Mouse (Mus musculus) kidney, adult 8-10 months (tissue): ENCODE data around the gene Bicc1.
A peak's percentile ranks its signal among the peaks of the same experiment; 100 is the strongest.
"Not testable (repeated sequence)": the region's sequence is repeated elsewhere in the genome, so short reads cannot be mapped to it uniquely, and the experiment has no call there.

ENCODE experiments used
- DNase-seq, 2 experiments: peaks; one replicate each; pipeline ENCODE4 v3.0.0; 2022

The Bicc1 gene

DNA sequence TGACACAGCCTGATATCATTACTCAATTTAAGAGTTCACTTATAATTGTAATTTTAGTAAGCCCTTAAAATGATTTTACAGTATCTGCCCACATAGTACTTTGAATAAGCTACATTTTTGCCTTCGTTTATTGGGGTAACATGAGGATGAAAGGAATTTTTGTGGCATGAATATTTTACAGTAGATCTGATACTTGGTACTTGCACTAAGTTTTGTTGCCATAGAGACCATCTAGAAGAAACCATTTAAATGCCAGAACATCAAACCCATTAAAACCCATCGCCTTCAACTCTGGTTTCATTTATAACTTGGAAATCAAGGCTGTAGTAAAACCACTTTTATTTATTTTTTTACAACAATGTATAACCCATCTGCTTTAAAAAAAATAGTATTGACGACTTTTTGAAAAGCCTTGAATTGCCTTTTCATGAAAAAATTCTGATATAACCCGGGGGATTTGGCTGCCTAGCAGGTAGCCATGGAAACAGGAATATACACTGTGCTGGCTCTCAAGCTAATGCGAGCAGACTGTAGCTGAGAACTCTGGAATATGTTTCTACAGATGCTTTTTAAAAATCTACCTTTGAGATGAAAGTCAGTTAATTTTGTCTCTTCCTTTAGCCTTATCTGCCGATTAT lies 165.9 kb downstream of the Bicc1 start:
- DNase-seq = no peak

- DNase-seq = no peak
Observed at GRCm38 (mm10) chr10:70987396-70987795, 172.1 kb downstream of the Bicc1 start.

GRCm38 (mm10) chr10:70983036-70983670 lies 176.3 kb downstream of the Bicc1 start:
- peak in 1 of 2 experiments; percentile 22 for DNase-seq

DNA sequence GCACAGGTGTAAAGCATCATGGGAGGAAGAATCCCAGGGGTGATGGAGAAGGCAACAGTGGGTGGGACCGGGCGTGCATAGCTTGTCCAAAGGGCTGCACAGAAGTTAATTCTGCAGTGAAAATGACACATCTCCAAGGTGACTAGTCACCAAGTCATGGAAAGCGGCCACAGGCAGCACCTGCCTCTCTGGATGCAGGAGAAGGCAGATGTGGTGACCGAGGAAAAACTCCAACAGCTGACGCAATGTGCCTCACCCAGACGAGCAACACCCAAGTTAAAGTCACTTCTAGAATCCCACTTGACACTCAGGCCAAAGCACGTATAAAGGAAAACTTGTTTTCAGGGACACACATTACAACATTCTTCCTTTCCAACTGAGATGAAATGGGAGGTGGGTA lies 177.3 kb downstream of the Bicc1 start:
- DNase-seq = no peak

DNA sequence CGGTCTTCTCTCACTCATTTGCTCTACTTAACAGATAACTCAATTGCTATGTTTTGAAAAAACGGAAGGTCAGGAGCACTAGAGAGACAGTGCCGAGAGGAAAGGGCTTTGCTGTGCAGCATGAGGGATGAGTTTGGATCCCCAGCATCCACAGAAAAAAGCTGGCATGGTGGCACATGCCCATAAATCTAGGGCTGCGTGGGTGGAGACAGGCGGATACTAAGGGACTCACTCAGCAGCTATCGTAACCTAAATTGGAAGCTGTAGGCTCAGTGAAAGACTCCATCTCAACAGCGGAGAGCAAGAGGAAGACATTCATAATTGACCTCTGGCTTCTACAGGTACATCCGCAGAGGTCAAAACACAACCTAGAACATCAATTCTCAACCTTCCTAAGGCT lies 179.8 kb downstream of the Bicc1 start:
- no peak for DNase-seq

DNA sequence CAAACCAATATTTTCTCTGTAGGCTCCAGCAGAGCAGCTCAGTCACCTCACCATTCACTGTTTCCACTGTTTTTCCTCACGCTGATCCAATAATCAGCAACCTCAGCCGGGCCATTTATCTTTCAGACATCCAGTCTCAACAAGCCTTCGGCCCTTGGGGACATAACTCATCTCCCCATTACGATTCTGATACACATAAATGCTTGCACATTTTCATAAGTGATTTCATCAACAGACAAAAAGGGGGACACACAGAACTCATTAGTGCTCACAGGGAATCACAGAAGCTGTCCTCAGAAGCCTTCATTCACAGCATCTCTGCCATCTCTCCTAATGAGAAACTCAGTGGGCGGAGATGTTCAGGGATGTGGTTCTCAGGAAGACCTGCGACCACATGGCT lies 182.4 kb downstream of the Bicc1 start:
- no peak for DNase-seq

DNA sequence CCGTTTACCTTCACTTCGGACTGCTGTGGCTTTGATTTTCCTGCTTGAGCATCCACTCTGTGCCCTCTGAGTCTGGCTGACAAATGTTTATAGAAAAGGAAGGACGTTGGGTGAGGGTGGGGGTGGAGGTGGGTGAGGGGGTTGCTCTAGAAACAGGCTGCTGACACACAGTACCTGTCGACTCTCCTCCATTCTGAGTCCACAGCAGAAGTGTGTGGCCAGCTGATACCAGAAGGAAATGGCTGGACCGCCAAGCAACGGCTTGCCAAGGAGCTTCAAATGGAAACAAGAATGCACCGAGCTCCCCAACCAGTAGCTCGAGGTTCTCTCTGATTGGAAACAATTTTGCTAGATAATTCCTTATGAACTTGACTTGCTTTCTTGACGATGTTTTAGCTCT lies 182.9 kb downstream of the Bicc1 start:
- no peak for DNase-seq

GRCm38 (mm10) chr10:70971156-70971555 lies 188.3 kb downstream of the Bicc1 start:
- DNase-seq = no peak

DNA sequence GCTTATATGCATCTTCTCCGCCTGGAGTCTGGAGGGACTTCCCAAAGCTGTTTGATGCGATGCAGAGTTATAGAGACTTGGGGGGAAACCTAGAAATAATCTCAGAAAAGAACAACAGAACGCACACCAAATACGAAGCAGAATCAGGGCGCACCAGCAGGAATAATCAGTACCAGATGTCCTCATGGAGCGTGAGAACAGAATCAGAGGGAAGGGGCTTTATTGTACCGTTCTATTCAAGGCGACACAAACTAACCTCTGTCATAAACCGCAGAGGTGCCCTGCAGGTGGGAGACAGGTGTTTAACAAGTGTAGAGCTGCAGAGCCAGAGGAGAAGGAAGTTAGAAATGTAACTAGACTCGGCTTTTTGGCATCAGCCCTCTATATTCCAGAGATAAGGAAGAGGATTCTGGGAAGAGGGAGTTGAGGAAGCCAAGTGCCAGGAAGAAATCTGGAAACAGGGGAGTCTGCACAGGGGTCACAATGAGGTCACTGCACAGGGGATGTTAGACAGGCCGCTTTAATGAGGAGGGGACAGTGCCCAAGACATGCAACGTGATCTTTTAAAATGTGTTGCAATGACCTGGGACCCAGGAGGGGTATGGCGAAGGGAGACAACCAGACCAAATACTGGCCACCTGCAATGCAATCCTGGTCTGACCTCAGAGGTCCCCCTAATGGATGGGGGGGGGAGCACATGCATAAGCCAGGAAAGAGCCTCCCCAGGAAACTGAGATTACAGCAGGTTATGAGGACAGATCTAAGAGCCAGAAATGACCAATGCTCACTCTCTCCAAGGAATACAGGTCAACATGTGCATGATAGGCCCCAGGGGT lies 190.4 kb downstream of the Bicc1 start:
- no peak for DNase-seq

DNA sequence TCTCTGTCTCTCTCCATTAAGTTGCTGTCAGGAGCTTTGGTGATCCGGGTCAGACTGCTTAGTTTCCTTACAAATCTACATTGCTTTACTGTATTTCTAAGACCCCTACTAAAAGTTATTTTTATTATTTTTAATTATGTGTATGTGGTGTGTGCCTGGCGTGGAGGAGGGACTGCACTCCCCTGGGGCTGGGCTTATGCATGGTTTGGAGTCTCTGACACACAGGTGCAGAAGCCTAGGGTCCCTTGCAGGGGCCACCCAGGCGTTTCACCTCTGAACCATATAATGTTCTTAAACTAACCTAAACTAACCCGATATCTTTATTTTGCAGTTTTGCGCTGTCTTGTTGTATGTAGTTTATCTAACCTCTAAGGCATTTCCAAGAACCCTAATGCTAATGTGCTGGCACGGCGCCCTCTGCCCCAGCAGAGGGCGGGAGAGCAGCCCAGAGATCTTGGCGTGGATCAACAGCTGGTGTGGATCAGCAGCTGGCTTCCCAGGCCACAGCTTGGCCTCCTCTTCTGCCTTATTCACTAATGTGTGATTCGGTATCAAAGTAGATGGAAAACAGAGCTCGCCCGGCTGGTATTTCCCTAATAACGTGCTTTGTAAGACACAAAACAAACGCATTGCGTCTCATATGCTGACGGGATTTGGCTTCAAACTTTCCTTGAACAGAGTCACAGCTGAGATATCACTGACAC lies 192.7 kb downstream of the Bicc1 start:
- peak; percentile 54 to 61 for DNase-seq

- no peak for DNase-seq
Observed at GRCm38 (mm10) chr10:70964706-70965105, 194.8 kb downstream of the Bicc1 start.

GRCm38 (mm10) chr10:70963599-70964193 lies 195.8 kb downstream of the Bicc1 start:
- DNase-seq = peak; percentile 19 to 37

DNA sequence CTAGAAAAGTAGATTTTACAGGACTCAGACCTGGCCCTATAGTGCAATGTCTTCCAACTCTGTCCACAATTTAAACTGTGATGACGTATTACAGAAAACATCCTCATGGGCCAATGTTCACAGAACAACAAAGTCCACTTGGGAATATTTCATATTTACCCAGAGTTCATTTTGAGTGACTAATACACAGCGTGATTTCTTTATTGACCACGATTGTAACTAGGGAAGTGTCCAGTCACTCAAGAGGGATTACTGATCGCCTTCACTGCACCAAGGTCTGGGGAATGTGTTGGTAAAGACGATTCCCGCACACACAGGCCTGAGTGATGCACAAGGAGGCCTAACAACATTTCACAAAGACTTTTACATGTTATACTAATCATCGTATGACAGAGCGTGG lies 197.9 kb downstream of the Bicc1 start:
- DNase-seq = no peak

GRCm38 (mm10) chr10:70960396-70960795 lies 199.1 kb downstream of the Bicc1 start:
- DNase-seq = not testable (repeated sequence)

GRCm38 (mm10) chr10:70952770-70953147 lies 206.7 kb downstream of the Bicc1 start:
- no peak for DNase-seq

- no peak for DNase-seq
Observed at GRCm38 (mm10) chr10:70952056-70952769, 207.3 kb downstream of the Bicc1 start.

DNA sequence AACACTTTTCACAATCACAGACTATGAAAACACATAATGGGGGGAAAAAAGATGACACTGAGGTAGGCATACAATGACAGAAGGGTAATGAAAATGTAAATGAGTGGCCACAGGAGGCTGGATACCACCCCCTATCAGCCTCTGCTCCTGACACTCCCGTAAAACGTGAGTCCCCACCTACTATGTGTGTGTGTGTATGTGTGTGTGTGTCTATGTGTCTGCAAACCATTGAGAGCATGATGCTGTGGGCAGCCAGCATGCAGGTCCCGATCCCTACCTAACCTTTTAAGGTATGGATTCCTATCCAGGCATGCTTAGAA lies 209.4 kb downstream of the Bicc1 start:
- DNase-seq = no peak

GRCm38 (mm10) chr10:70949254-70950104 lies 210.0 kb downstream of the Bicc1 start:
- DNase-seq = no peak

- DNase-seq = no peak
Observed at GRCm38 (mm10) chr10:70948276-70948675, 211.2 kb downstream of the Bicc1 start.

- DNase-seq = not testable (repeated sequence)
Observed at GRCm38 (mm10) chr10:70946121-70946520, 213.4 kb downstream of the Bicc1 start.

DNA sequence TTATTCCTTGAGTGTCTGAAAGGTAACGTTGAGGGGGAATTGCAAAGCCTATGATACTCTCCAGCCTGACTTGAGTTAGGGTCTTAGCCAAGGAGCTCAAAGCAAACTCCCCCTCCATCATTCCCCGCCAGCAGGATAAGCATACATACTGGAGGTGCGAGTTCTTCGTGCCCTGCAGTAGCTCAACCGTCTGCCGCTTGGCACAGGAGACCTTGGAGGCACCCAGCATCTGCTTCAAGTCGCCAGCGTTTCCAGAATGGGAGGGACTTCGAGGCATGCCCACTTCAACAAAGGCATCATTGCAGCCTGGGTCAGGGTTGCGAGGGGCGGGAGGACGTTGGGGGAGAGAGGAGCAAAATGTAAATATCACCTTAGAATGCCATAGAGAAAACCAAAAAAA lies 214.4 kb downstream of the Bicc1 start:
- DNase-seq = no peak
